Mouse (Mus musculus) olfactory bulb, adult 2 months (tissue): ENCODE data around the gene H2-Q7.
"Not testable (repeated sequence)": the region's sequence is repeated elsewhere in the genome, so short reads cannot be mapped to it uniquely, and the experiment has no call there.

Experiments used
- CTCF ChIP-seq: fragments of 200-500 bp; IDR thresholded peaks from 2 replicates; pipeline ENCODE4 v1.5.1; 2012; ENCODE audit warnings: low read depth, mild to moderate bottlenecking, low read length, moderate library complexity; ENCODE audit not compliant: insufficient read depth
- POLR2A ChIP-seq: fragments of 200-500 bp; IDR thresholded peaks from 2 replicates; pipeline ENCODE4 v1.6.1; 2012; ENCODE audit warnings: mild to moderate bottlenecking, low read depth, low read length, moderate library complexity; ENCODE audit not compliant: insufficient read depth

GRCm38 (mm10) chr17:35442376-35442775 lies 3.4 kb downstream of the H2-Q7 start:
- not testable (repeated sequence) for TF ChIP-seq CTCF, POLR2A
